Comparison of ENCODE assay signal across 8 mouse cellular contexts in genomic region chr11:84880465-84880961, GRCm38 (mm10). TPM values are rescaled to one million over a fixed set of nuclear protein-coding genes. Genes with fewer than 3 reads are reported as not detected.
A peak's percentile ranks its signal among the peaks of the same experiment; 100 is the strongest.
DNase-seq lines count a peak whose midpoint lies in the region; ATAC-seq and TF ChIP-seq lines count a peak whose summit lies in the region.

No protein-coding gene starts in this region.

- peak overlapping the region; percentile 75 for H3K4me2 ChIP-seq in hindbrain, embryonic 13.5 days
- H3K4me2 ChIP-seq in midbrain, embryonic 16.5 days (ENCODE audit: low read length): peak overlapping the region; percentile 86

- intact Hi-C loops in left cerebral cortex, postnatal 10 days (cut with DNase I): no loop called here

- no peaks in the 10 kb centered on the region for H3K27me3 ChIP-seq in cerebellum, adult 2 months (ENCODE audit: control insufficient read depth, insufficient read depth, low read length)
- H3K27me3 ChIP-seq in hindbrain, embryonic 13.5 days: no peaks in the 10 kb centered on the region
- H3K27me3 ChIP-seq in liver, adult 2 months (ENCODE audit: control insufficient read depth, insufficient read depth, low read length): no peaks in the 10 kb centered on the region
- no peaks in the 10 kb centered on the region for H3K27me3 ChIP-seq in midbrain, embryonic 16.5 days (ENCODE audit: control insufficient read depth, insufficient read depth, low read depth, low read length)

- H3K9me3 ChIP-seq in hindbrain, embryonic 13.5 days: no peaks in the 10 kb centered on the region
- H3K9me3 ChIP-seq in midbrain, embryonic 16.5 days (replicated peaks; ENCODE audit: control insufficient read depth, low read length, poor library complexity, severe bottlenecking): no peaks in the 10 kb centered on the region

- peak; percentile 37 for ATAC-seq in hindbrain, embryonic 13.5 days (ENCODE audit: low FRiP score)
- ATAC-seq in midbrain, embryonic 16.5 days: peak; percentile 51

- H3K36me3 ChIP-seq in hindbrain, embryonic 13.5 days: peaks cover 27% of the 10 kb centered on the region
- H3K36me3 ChIP-seq in liver, adult 2 months (ENCODE audit: control insufficient read depth, insufficient read depth, low read length): peaks cover 3% of the 10 kb centered on the region; the same call in 1 of the 2 replicates
- 0 out of 2 replicates have a peak, but pooled peaks cover 3% of the 10 kb centered on the region for H3K36me3 ChIP-seq in midbrain, embryonic 16.5 days (ENCODE audit: control insufficient read depth, insufficient read depth, low read length)

- H3K4me3 ChIP-seq in cerebellum, adult 2 months (replicated peaks; ENCODE audit: insufficient read depth, low read depth, low read length): peak overlapping the region; percentile 66
- H3K4me3 ChIP-seq in hindbrain, embryonic 13.5 days: peak overlapping the region; percentile 90
- peak overlapping the region; percentile 82 for H3K4me3 ChIP-seq in liver, adult 2 months (ENCODE audit: insufficient read depth, low read depth, low read length)
- H3K4me3 ChIP-seq in midbrain, embryonic 16.5 days (ENCODE audit: low read depth, low read length): peak overlapping the region; percentile 84

- H3K9ac ChIP-seq in hindbrain, embryonic 13.5 days: peak overlapping the region; percentile 80
- peak overlapping the region; percentile 85 for H3K9ac ChIP-seq in liver, adult 2 months (ENCODE audit: low read depth, low read length)
- H3K9ac ChIP-seq in midbrain, embryonic 16.5 days (ENCODE audit: low read depth, low read length): peak overlapping the region; percentile 85

- peak overlapping the region; percentile 29 for H3K27ac ChIP-seq in cerebellum, adult 2 months (ENCODE audit: insufficient read depth, low read length)
- H3K27ac ChIP-seq in hindbrain, embryonic 13.5 days: peak overlapping the region; percentile 89
- peak overlapping the region; percentile 70 for H3K27ac ChIP-seq in liver, adult 2 months (replicated peaks; ENCODE audit: insufficient read depth, low read depth, low read length)
- peak overlapping the region; percentile 87 for H3K27ac ChIP-seq in midbrain, embryonic 16.5 days (ENCODE audit: low read length)

- peaks cover 5% of the 10 kb centered on the region; the same call in 1 of the 2 replicates for H3K79me2 ChIP-seq in liver, adult 2 months (ENCODE audit: control insufficient read depth, insufficient read depth, low read length)

- TF ChIP-seq POLR2A in cerebellum, adult 2 months (IDR thresholded peaks at IDR 0.05; ENCODE audit: borderline replicate concordance, insufficient read depth, low read length): no peak
- TF ChIP-seq POLR2A in liver, adult 2 months (IDR thresholded peaks at IDR 0.05; ENCODE audit: extremely low read depth, insufficient read depth, low read length): no peak

- H3K4me1 ChIP-seq in cerebellum, adult 2 months (ENCODE audit: control insufficient read depth, insufficient read depth, low read length): no peaks in the 10 kb centered on the region
- peaks cover 19% of the 10 kb centered on the region for H3K4me1 ChIP-seq in hindbrain, embryonic 13.5 days (replicated peaks)
- H3K4me1 ChIP-seq in liver, adult 2 months (ENCODE audit: control insufficient read depth, insufficient read depth, low read length): 0 out of 2 replicates have a peak, but pooled peaks cover 3% of the 10 kb centered on the region
- peaks cover 15% of the 10 kb centered on the region for H3K4me1 ChIP-seq in midbrain, embryonic 16.5 days (ENCODE audit: control insufficient read depth, insufficient read depth, low read length)

- WGBS in cerebellum, adult 2 months: under 1% methylated on average over 24 of the region's 24 CpGs
- WGBS in hindbrain, embryonic 13.5 days: under 1% methylated on average over 23 of the region's 24 CpGs
- under 1% methylated on average over 24 of the region's 24 CpGs for WGBS in liver, adult 2 months
- WGBS in midbrain, embryonic 16.5 days: 0% methylated on average over 24 of the region's 24 CpGs

- peak; percentile 27 to 75 for DNase-seq in left cerebral cortex, postnatal 10 days (ENCODE audit: extremely low spot score in 1 of 2, low spot score in 2 of 2)
- no peak for DNase-seq in left cerebral cortex, adult 8-10 months (ENCODE audit: low spot score in 2 of 2)
- DNase-seq in cerebellum, adult 2 months: peak in 1 of 2 experiments; percentile 48
- peak; percentile 33 for DNase-seq in gastrocnemius, adult 18-20 months (ENCODE audit: low spot score)
- no peak for DNase-seq in liver, adult 2 months (ENCODE audit: extremely low read depth, low read depth, low spot score)
- DNase-seq in testis, postnatal 10 days (ENCODE audit: low spot score): peak; percentile 82

- TF ChIP-seq CTCF in cerebellum, adult 2 months (IDR thresholded peaks at IDR 0.05; ENCODE audit: borderline replicate concordance, insufficient read depth, low read depth, low read length): no peak
- peak; percentile 53 for TF ChIP-seq CTCF in liver, adult 2 months (IDR thresholded peaks at IDR 0.05; ENCODE audit: low read depth, low read length)

RNA-seq across cellular contexts. Expression of gene Pigw, which starts 0.4 kb away (rescaled TPM):
- 1 to 10 TPM; 7.8 to 8.5 TPM for total RNA-seq in left cerebral cortex, postnatal 10 days (2021)
- 1 to 10 TPM; 6.0 to 8.7 (median 7.6) TPM for total RNA-seq in left cerebral cortex, adult 8-10 months (2022)
- polyA plus RNA-seq in cerebellum, adult 2 months (2012; rRNA removed): 2.8 and 2.9 TPM in 2 replicates
- 1 to 10 TPM; 3.8 to 5.9 TPM for total RNA-seq in gastrocnemius, adult 18-20 months (2021)
- 2.1 and 2.3 TPM in 2 replicates for polyA plus RNA-seq in hindbrain, embryonic 13.5 days (2015; fragmentation: Nextera tagmentation; extraction: Ambion mirVana)
- 4.2 and 4.8 TPM in 2 replicates for total RNA-seq in liver, adult 2 months (2014; rRNA removed)
- polyA plus RNA-seq in liver, adult 2 months (2012; rRNA removed): 1.2 and 1.5 TPM in 2 replicates
- polyA plus RNA-seq in midbrain, embryonic 16.5 days (2015; fragmentation: Nextera tagmentation; extraction: Ambion mirVana): 2.4 and 3.4 TPM in 2 replicates

RNA-seq across cellular contexts. Expression of gene Myo19, which starts 0.6 kb away (rescaled TPM):
- 10 to 100 TPM; 11.8 to 13.8 TPM for total RNA-seq in left cerebral cortex, postnatal 10 days (2021)
- 10 to 100 TPM in 3 of 4 experiments, 1 to 10 TPM in 1; 9.5 to 13.9 (median 11.7) TPM for total RNA-seq in left cerebral cortex, adult 8-10 months (2022)
- 13.2 and 15.3 TPM in 2 replicates for polyA plus RNA-seq in cerebellum, adult 2 months (2012; rRNA removed)
- total RNA-seq in gastrocnemius, adult 18-20 months (2021): 1 to 10 TPM; 1.4 to 2.4 TPM
- polyA plus RNA-seq in hindbrain, embryonic 13.5 days (2015; fragmentation: Nextera tagmentation; extraction: Ambion mirVana): 5.1 and 6.7 TPM in 2 replicates
- 2.3 and 3.7 TPM in 2 replicates for total RNA-seq in liver, adult 2 months (2014; rRNA removed)
- 5.3 and 7.7 TPM in 2 replicates for polyA plus RNA-seq in liver, adult 2 months (2012; rRNA removed)
- 5.3 and 5.8 TPM in 2 replicates for polyA plus RNA-seq in midbrain, embryonic 16.5 days (2015; fragmentation: Nextera tagmentation; extraction: Ambion mirVana)

RNA-seq across cellular contexts. Expression of gene Ggnbp2, which starts 9.9 kb away (rescaled TPM):
- total RNA-seq in left cerebral cortex, postnatal 10 days (2021): 10 to 100 TPM; 89.1 to 90.3 TPM
- 100 to 1,000 TPM in 1 of 4 experiments, 10 to 100 TPM in 3; 88.0 to 102 (median 97.7) TPM for total RNA-seq in left cerebral cortex, adult 8-10 months (2022)
- 120 and 123 TPM in 2 replicates for polyA plus RNA-seq in cerebellum, adult 2 months (2012; rRNA removed)
- total RNA-seq in gastrocnemius, adult 18-20 months (2021): 10 to 100 TPM; 31.6 to 32.4 TPM
- polyA plus RNA-seq in hindbrain, embryonic 13.5 days (2015; fragmentation: Nextera tagmentation; extraction: Ambion mirVana): 70.9 and 74.4 TPM in 2 replicates
- 84.9 and 96.4 TPM in 2 replicates for total RNA-seq in liver, adult 2 months (2014; rRNA removed)
- 22.5 and 34.0 TPM in 2 replicates for polyA plus RNA-seq in liver, adult 2 months (2012; rRNA removed)
- 68.4 and 71.8 TPM in 2 replicates for polyA plus RNA-seq in midbrain, embryonic 16.5 days (2015; fragmentation: Nextera tagmentation; extraction: Ambion mirVana)

RNA-seq across cellular contexts. Expression of gene Znhit3, which starts 35.7 kb away (rescaled TPM):
- total RNA-seq in left cerebral cortex, postnatal 10 days (2021): 10 to 100 TPM; 28.1 to 31.9 TPM
- 10 to 100 TPM; 30.3 to 33.0 (median 32.5) TPM for total RNA-seq in left cerebral cortex, adult 8-10 months (2022)
- polyA plus RNA-seq in cerebellum, adult 2 months (2012; rRNA removed): 44.7 and 47.5 TPM in 2 replicates
- 10 to 100 TPM; 15.6 to 17.3 TPM for total RNA-seq in gastrocnemius, adult 18-20 months (2021)
- polyA plus RNA-seq in hindbrain, embryonic 13.5 days (2015; fragmentation: Nextera tagmentation; extraction: Ambion mirVana): 64.0 and 69.1 TPM in 2 replicates
- total RNA-seq in liver, adult 2 months (2014; rRNA removed): 10.0 and 10.3 TPM in 2 replicates
- 4.3 and 5.4 TPM in 2 replicates for polyA plus RNA-seq in liver, adult 2 months (2012; rRNA removed)
- 63.4 and 64.2 TPM in 2 replicates for polyA plus RNA-seq in midbrain, embryonic 16.5 days (2015; fragmentation: Nextera tagmentation; extraction: Ambion mirVana)

RNA-seq across cellular contexts. Expression of gene Dhrs11, which starts 51.7 kb away (rescaled TPM):
- total RNA-seq in left cerebral cortex, postnatal 10 days (2021): 1 to 10 TPM; 6.3 to 7.1 TPM
- total RNA-seq in left cerebral cortex, adult 8-10 months (2022): 1 to 10 TPM; 6.8 to 8.5 (median 7.6) TPM
- polyA plus RNA-seq in cerebellum, adult 2 months (2012; rRNA removed): 33.6 and 37.4 TPM in 2 replicates
- total RNA-seq in gastrocnemius, adult 18-20 months (2021): 10 to 100 TPM; 25.5 to 31.0 TPM
- 6.3 and 7.2 TPM in 2 replicates for polyA plus RNA-seq in hindbrain, embryonic 13.5 days (2015; fragmentation: Nextera tagmentation; extraction: Ambion mirVana)
- total RNA-seq in liver, adult 2 months (2014; rRNA removed): 14.8 and 23.2 TPM in 2 replicates
- 68.3 and 75.1 TPM in 2 replicates for polyA plus RNA-seq in liver, adult 2 months (2012; rRNA removed)
- polyA plus RNA-seq in midbrain, embryonic 16.5 days (2015; fragmentation: Nextera tagmentation; extraction: Ambion mirVana): 8.8 and 9.0 TPM in 2 replicates

Comparison
In these comparisons a context has a peak if more than half of its experiments do, and no peak if none do; other contexts are left out.
1. DNase-seq: peak in left cerebral cortex, postnatal 10 days (2 of 2), gastrocnemius, adult 18-20 months (single experiment) and testis, postnatal 10 days (single experiment); none in left cerebral cortex, adult 8-10 months (0 of 2) and liver, adult 2 months (single experiment).
2. H3K27ac ChIP-seq: peak in every context shown above with its lines; median percentile 89 in hindbrain, embryonic 13.5 days; 87 in midbrain, embryonic 16.5 days; 70 in liver, adult 2 months; 29 in cerebellum, adult 2 months.
3. Peak in every context shown above with its lines, with median percentiles within 50 percentile points of each other: H3K4me3 ChIP-seq and H3K9ac ChIP-seq.